Mouse (Mus musculus): Measurements from ENCODE around the gene Dnmt1.

DNA sequence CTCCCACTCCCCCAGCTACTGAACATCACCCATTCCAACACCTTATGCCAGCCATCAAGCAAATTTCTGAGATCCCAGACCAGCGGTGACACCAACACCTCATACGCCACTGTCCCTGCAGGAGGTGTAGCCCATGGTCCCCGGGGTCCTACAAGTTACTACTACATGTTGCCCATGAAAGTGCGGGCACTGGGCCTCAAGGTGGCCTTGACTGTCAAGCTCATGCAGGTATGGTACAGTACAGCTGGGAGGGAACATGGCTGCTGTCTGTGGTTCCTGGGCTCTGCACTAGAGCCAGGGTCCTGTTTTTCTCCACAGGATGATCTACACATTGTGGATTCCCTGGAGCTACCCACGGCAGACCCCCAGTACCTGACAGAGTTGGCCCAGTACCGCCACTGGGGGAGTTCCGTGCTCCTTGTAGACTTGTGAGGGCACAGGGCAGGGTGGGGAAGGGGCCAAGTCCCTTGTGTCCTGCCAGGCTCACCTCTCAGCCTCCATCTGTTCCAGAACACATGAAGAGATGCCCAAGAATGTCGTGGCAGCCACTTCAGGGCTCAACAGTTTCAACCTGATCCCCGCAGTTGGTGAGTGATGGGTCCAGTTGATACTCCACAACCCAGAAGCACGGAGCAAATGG, 47.7 kb upstream of the Dnmt1 start:
- TF ChIP-seq USF1 (IDR thresholded peaks at IDR 0.05; ENCODE audit: low read depth, low read length) (no peak), CTCF (IDR thresholded peaks at IDR 0.05 in 2 of 3, conservative IDR thresholded peaks at IDR 0.05 in 1 of 3; ENCODE audit: control insufficient read depth in 1 of 3, insufficient read depth in 1 of 3, low read depth in 2 of 3, low read length in 3 of 3, poor library complexity in 1 of 3, severe bottlenecking in 1 of 3) (no peak), ZMIZ1 (IDR thresholded peaks at IDR 0.05; ENCODE audit: low read depth, low read length) (no peak), RCOR1 (IDR thresholded peaks at IDR 0.05; ENCODE audit: low read depth, low read length) (no peak)
